Mouse (Mus musculus): ENCODE data around the gene Nrd1. TPM values are rescaled to one million over a fixed set of nuclear protein-coding genes. Genes with fewer than 3 reads are reported as not detected.

Nrd1 gene
- polyA plus RNA-seq, 1 experiment: 50.5 TPM

GRCm38 (mm10) chr4:109025061-109025460, 24.6 kb downstream of the Nrd1 start:
- no peak overlapping the region for H3K4me3 ChIP-seq (ENCODE audit: insufficient read depth, low read depth, low read length)
- no peaks in the 10 kb centered on the region for H3K27me3 ChIP-seq (replicated peaks; ENCODE audit: control insufficient read depth, insufficient read depth, low read length)
- TF ChIP-seq CTCF (conservative IDR thresholded peaks at IDR 0.05; ENCODE audit: insufficient read depth, insufficient read length, low read depth, low read length) (no peak), POLR2A (IDR thresholded peaks at IDR 0.05; ENCODE audit: low read depth, low read length) (no peak)
- WGBS: 67% methylated on average over 3 of the region's 3 CpGs
- DNase-seq: peak; percentile 64
- peaks cover 6% of the 10 kb centered on the region for H3K36me3 ChIP-seq (ENCODE audit: control insufficient read depth, insufficient read depth, low read length)
- H3K4me1 ChIP-seq (ENCODE audit: control insufficient read depth, insufficient read depth, low read length): peaks cover 7% of the 10 kb centered on the region; the same call in 1 of the 2 replicates
- peak overlapping the region; percentile 94 for H3K27ac ChIP-seq (ENCODE audit: insufficient read depth, low read depth, low read length)

- Histone ChIP-seq H3K27ac (ENCODE audit: insufficient read depth, low read depth, low read length) (no peak overlapping the region), H3K4me3 (ENCODE audit: insufficient read depth, low read depth, low read length) (no peak overlapping the region), H3K27me3 (replicated peaks; ENCODE audit: control insufficient read depth, insufficient read depth, low read length) (no peaks in the 10 kb centered on the region), H3K36me3 (ENCODE audit: control insufficient read depth, insufficient read depth, low read length) (peaks cover 6% of the 10 kb centered on the region), H3K4me1 (ENCODE audit: control insufficient read depth, insufficient read depth, low read length) (peaks cover 7% of the 10 kb centered on the region; the same call in 1 of the 2 replicates)
- no peak for DNase-seq
- no peak for TF ChIP-seq CTCF (conservative IDR thresholded peaks at IDR 0.05; ENCODE audit: insufficient read depth, insufficient read length, low read depth, low read length)
- no peak for TF ChIP-seq POLR2A (IDR thresholded peaks at IDR 0.05; ENCODE audit: low read depth, low read length)
- 80% methylated on average over 3 of the region's 3 CpGs for whole genome bisulfite sequencing
These were observed 26.1 kb downstream of the Nrd1 start for GRCm38 (mm10) chr4:109026543-109026942.

- no peak for DNase-seq
- Histone ChIP-seq H3K36me3 (ENCODE audit: control insufficient read depth, insufficient read depth, low read length) (peaks cover 10% of the 10 kb centered on the region), H3K4me3 (ENCODE audit: insufficient read depth, low read depth, low read length) (no peak overlapping the region), H3K4me1 (ENCODE audit: control insufficient read depth, insufficient read depth, low read length) (peaks cover 4% of the 10 kb centered on the region; the same call in 1 of the 2 replicates), H3K27me3 (replicated peaks; ENCODE audit: control insufficient read depth, insufficient read depth, low read length) (no peaks in the 10 kb centered on the region), H3K27ac (ENCODE audit: insufficient read depth, low read depth, low read length) (no peak overlapping the region)
- TF ChIP-seq CTCF (conservative IDR thresholded peaks at IDR 0.05; ENCODE audit: insufficient read depth, insufficient read length, low read depth, low read length) (no peak), POLR2A (IDR thresholded peaks at IDR 0.05; ENCODE audit: low read depth, low read length) (no peak)
- WGBS: 81% methylated on average over 2 of the region's 2 CpGs
These were observed 29.4 kb downstream of the Nrd1 start for GRCm38 (mm10) chr4:109029857-109030256.

- DNase-seq: no peak
These were observed 29.8 kb downstream of the Nrd1 start for GRCm38 (mm10) chr4:109030266-109030665.

GRCm38 (mm10) chr4:109036327-109036726, 35.9 kb downstream of the Nrd1 start:
- peak; percentile 84 for TF ChIP-seq CTCF (conservative IDR thresholded peaks at IDR 0.05; ENCODE audit: insufficient read depth, insufficient read length, low read depth, low read length)
- TF ChIP-seq POLR2A (IDR thresholded peaks at IDR 0.05; ENCODE audit: low read depth, low read length): no peak
- H3K27ac ChIP-seq (ENCODE audit: insufficient read depth, low read depth, low read length): no peak overlapping the region
- DNase-seq: peak; percentile 74
- H3K27me3 ChIP-seq (replicated peaks; ENCODE audit: control insufficient read depth, insufficient read depth, low read length): no peaks in the 10 kb centered on the region
- no peak overlapping the region for H3K4me3 ChIP-seq (ENCODE audit: insufficient read depth, low read depth, low read length)
- H3K36me3 ChIP-seq (ENCODE audit: control insufficient read depth, insufficient read depth, low read length): peaks cover 7% of the 10 kb centered on the region
- no peaks in the 10 kb centered on the region for H3K4me1 ChIP-seq (ENCODE audit: control insufficient read depth, insufficient read depth, low read length)

More at GRCm38 (mm10) chr4:109030266-109030665, 29.8 kb downstream of the Nrd1 start:
- WGBS: 94% methylated on average over 2 of the region's 2 CpGs
- TF ChIP-seq CTCF (conservative IDR thresholded peaks at IDR 0.05; ENCODE audit: insufficient read depth, insufficient read length, low read depth, low read length) (no peak), POLR2A (IDR thresholded peaks at IDR 0.05; ENCODE audit: low read depth, low read length) (no peak)
- H3K27me3 ChIP-seq (replicated peaks; ENCODE audit: control insufficient read depth, insufficient read depth, low read length): no peaks in the 10 kb centered on the region
- no peak overlapping the region for H3K27ac ChIP-seq (ENCODE audit: insufficient read depth, low read depth, low read length)
- peaks cover 3% of the 10 kb centered on the region; the same call in 1 of the 2 replicates for H3K4me1 ChIP-seq (ENCODE audit: control insufficient read depth, insufficient read depth, low read length)
- peaks cover 10% of the 10 kb centered on the region for H3K36me3 ChIP-seq (ENCODE audit: control insufficient read depth, insufficient read depth, low read length)
- H3K4me3 ChIP-seq (ENCODE audit: insufficient read depth, low read depth, low read length): no peak overlapping the region

- no peak for TF ChIP-seq POLR2A (IDR thresholded peaks at IDR 0.05; ENCODE audit: low read depth, low read length)
- TF ChIP-seq CTCF (conservative IDR thresholded peaks at IDR 0.05; ENCODE audit: insufficient read depth, insufficient read length, low read depth, low read length): no peak
- H3K36me3 ChIP-seq (ENCODE audit: control insufficient read depth, insufficient read depth, low read length): peaks cover 8% of the 10 kb centered on the region
- DNase-seq: no peak
- 81% methylated on average over 4 of the region's 4 CpGs for WGBS
- H3K27ac ChIP-seq (ENCODE audit: insufficient read depth, low read depth, low read length): no peak overlapping the region
- no peaks in the 10 kb centered on the region for H3K4me1 ChIP-seq (ENCODE audit: control insufficient read depth, insufficient read depth, low read length)
- H3K27me3 ChIP-seq (replicated peaks; ENCODE audit: control insufficient read depth, insufficient read depth, low read length): no peaks in the 10 kb centered on the region
- H3K4me3 ChIP-seq (ENCODE audit: insufficient read depth, low read depth, low read length): no peak overlapping the region
These were observed 42.3 kb downstream of the Nrd1 start for GRCm38 (mm10) chr4:109042739-109043138.

GRCm38 (mm10) chr4:109043294-109043693, 42.8 kb downstream of the Nrd1 start:
- H3K27ac ChIP-seq (ENCODE audit: insufficient read depth, low read depth, low read length): no peak overlapping the region
- H3K4me3 ChIP-seq (ENCODE audit: insufficient read depth, low read depth, low read length): no peak overlapping the region
- TF ChIP-seq CTCF (conservative IDR thresholded peaks at IDR 0.05; ENCODE audit: insufficient read depth, insufficient read length, low read depth, low read length): no peak
- no peak for TF ChIP-seq POLR2A (IDR thresholded peaks at IDR 0.05; ENCODE audit: low read depth, low read length)
- peaks cover 8% of the 10 kb centered on the region for H3K36me3 ChIP-seq (ENCODE audit: control insufficient read depth, insufficient read depth, low read length)
- no peaks in the 10 kb centered on the region for H3K27me3 ChIP-seq (replicated peaks; ENCODE audit: control insufficient read depth, insufficient read depth, low read length)
- no peak for DNase-seq
- 51% methylated on average over 5 of the region's 5 CpGs for WGBS
- no peaks in the 10 kb centered on the region for H3K4me1 ChIP-seq (ENCODE audit: control insufficient read depth, insufficient read depth, low read length)

Data from kidney, adult 2 months (tissue).